ENCODE assay signal across 8 mouse cellular contexts in the genomic region with DNA sequence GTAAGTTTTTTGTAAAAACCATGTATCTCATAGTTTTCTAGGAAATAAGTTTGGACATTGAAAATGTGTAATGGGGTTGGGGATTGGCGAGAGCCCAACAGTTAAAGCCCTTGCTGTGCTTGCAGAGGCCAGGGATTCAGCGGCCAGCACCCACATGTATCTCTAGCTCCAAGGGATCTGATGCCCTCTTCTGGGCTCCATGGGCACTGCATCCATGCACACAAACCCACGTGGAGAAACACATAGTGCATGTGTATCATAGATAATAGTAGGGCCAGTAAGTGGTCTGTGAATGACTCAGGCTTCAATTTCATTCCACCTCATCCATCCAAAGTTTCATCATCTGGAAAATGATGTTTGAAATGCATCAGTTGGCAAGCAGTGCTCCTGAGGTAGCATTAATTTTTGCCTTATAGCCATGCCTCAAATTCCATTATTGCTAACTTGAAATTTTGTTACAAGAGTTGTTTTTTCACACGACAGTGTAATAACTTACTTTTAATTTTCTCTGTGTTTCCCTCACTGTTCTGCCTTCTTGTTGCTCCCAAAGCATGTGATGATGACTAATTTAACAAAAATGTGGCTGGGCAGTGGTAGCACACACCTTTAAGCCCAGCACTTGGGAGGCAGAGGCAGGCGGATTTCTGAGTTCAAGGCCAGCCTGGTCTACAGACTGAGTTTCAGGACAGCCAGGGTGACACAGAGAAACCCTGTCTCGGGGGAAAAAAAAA.
DNase-seq lines count a peak whose midpoint lies in the region; ATAC-seq and TF ChIP-seq lines count a peak whose summit lies in the region.
"Had no signal": no experiment of that assay in that cellular context is flagged by ENCODE, and none has a peak within 500 bp of the region (broad histone marks: within the 10 kb centered on the region; RNA-seq: fewer than 3 reads in every experiment).

No protein-coding gene starts in this region.

- no peak overlapping the region for H3K27ac ChIP-seq in MEL (ENCODE audit: control insufficient read depth, low read depth, low read length)

- no peaks in the 10 kb centered on the region for H3K79me2 ChIP-seq in MEL (ENCODE audit: control insufficient read depth, insufficient read depth, low read length, poor library complexity)

- no peak overlapping the region for H3K4me3 ChIP-seq in MEL (ENCODE audit: control insufficient read depth in 1 of 2, insufficient read depth in 1 of 2, low read depth in 2 of 2, low read length in 2 of 2)
- H3K4me3 ChIP-seq: erythroblast, embryonic 14.5 days had no signal

- H3K36me3 ChIP-seq in MEL (ENCODE audit: control insufficient read depth in 1 of 2, insufficient read depth in 2 of 2, low read length in 2 of 2): no peaks in the 10 kb centered on the region

- TF ChIP-seq POLR2A in MEL (IDR thresholded peaks at IDR 0.05; ENCODE audit: control insufficient read depth in 1 of 2, insufficient read depth in 1 of 2, low read depth in 1 of 2, low read length in 2 of 2, poor library complexity in 1 of 2): no peak

- TF ChIP-seq RAD21 in MEL (IDR thresholded peaks at IDR 0.05; ENCODE audit: low read depth, low read length): peak; percentile 63

- ATAC-seq in megakaryocyte progenitor cell, adult 5-6 weeks (replicated peaks; ENCODE audit: poor library complexity): peak; percentile 44; the same call in 1 of the 2 replicates

- H3K4me1 ChIP-seq in MEL (ENCODE audit: control insufficient read depth in 1 of 2, insufficient read depth in 2 of 2, low read length in 2 of 2): no peaks in the 10 kb centered on the region

- TF ChIP-seq EP300 in MEL (IDR thresholded peaks at IDR 0.05; ENCODE audit: low read depth in 1 of 2, low read length in 2 of 2): no peak

- H3K27me3 ChIP-seq in MEL (ENCODE audit: control insufficient read depth in 1 of 2, insufficient read depth in 2 of 2, low read length in 2 of 2): no peaks in the 10 kb centered on the region

- TF ChIP-seq CTCF in MEL (IDR thresholded peaks at IDR 0.05 in 2 of 3, conservative IDR thresholded peaks at IDR 0.05 in 1 of 3; ENCODE audit: control insufficient read depth in 1 of 3, insufficient read depth in 1 of 3, low read depth in 2 of 3, low read length in 3 of 3, poor library complexity in 1 of 3, severe bottlenecking in 1 of 3): peak; percentile 75 to 86 (median 76)

- no peak overlapping the region for H3K9ac ChIP-seq in MEL (ENCODE audit: control insufficient read depth, low read depth, low read length, poor library complexity, severe bottlenecking)

- H3K9me3 ChIP-seq in MEL (replicated peaks; ENCODE audit: insufficient read depth, low read length): no peaks in the 10 kb centered on the region

- DNase-seq in kidney, postnatal 10 days: peak; percentile 42
- DNase-seq in kidney, adult 11 months: no peak
- peak; percentile 87 for DNase-seq in MEL (ENCODE audit: low read depth, low spot score)
- peak; percentile 9 for DNase-seq in c-Kit-positive CD71-negative TER-119-negative erythroid progenitor cells, embryonic 14.5 days (ENCODE audit: low read depth)
- DNase-seq in layer of hippocampus, adult 18-20 months (ENCODE audit: low spot score in 2 of 2): no peak
- no peak for DNase-seq in layer of hippocampus, adult 9-10 months (ENCODE audit: low spot score)

TF ChIP-seq in MEL, 35 proteins besides CTCF, POLR2A, EP300 and RAD21:
- TF ChIP-seq ZNF384 (IDR thresholded peaks at IDR 0.05; ENCODE audit: low read depth, low read length): no peak
- no peak for TF ChIP-seq MAFK (IDR thresholded peaks at IDR 0.05; ENCODE audit: borderline replicate concordance, low read depth, low read length)
- TF ChIP-seq NRF1 (IDR thresholded peaks at IDR 0.05; ENCODE audit: insufficient read depth, low read depth, low read length, poor library complexity, severe bottlenecking): no peak
- TF ChIP-seq POLR2AphosphoS2 (IDR thresholded peaks at IDR 0.05; ENCODE audit: low read length): no peak
- TF ChIP-seq TBP (IDR thresholded peaks at IDR 0.05; ENCODE audit: low read depth, low read length): peak; percentile 71; the same call in 1 of the 2 replicates
- TF ChIP-seq SIN3A (IDR thresholded peaks at IDR 0.05; ENCODE audit: low read length): 0 out of 2 replicates have a peak, but pooled peaks have one; percentile 45
- TF ChIP-seq HCFC1 (IDR thresholded peaks at IDR 0.05; ENCODE audit: low read depth, low read length): no peak
- TF ChIP-seq ZKSCAN1 (IDR thresholded peaks at IDR 0.05; ENCODE audit: low read depth, low read length): no peak
- peak; percentile 98 for TF ChIP-seq MYC (IDR thresholded peaks at IDR 0.05; ENCODE audit: low read depth, low read length)
- TF ChIP-seq BHLHE40 (IDR thresholded peaks at IDR 0.05; ENCODE audit: borderline replicate concordance, low read depth, low read length): no peak
- peak; percentile 93 for TF ChIP-seq MAX (IDR thresholded peaks at IDR 0.05; ENCODE audit: low read length)
- TF ChIP-seq SMC3 (IDR thresholded peaks at IDR 0.05; ENCODE audit: low read depth, low read length): peak; percentile 80
- TF ChIP-seq USF2 (IDR thresholded peaks at IDR 0.05; ENCODE audit: borderline replicate concordance in 1 of 2, insufficient read depth in 1 of 2, low read depth in 1 of 2, low read length in 2 of 2): no peak
- TF ChIP-seq USF1 (IDR thresholded peaks at IDR 0.05; ENCODE audit: low read depth, low read length): peak; percentile 39; the same call in 1 of the 2 replicates
- TF ChIP-seq MXI1 (IDR thresholded peaks at IDR 0.05; ENCODE audit: low read depth, low read length): peak; percentile 78
- no peak for TF ChIP-seq GATA1 (IDR thresholded peaks at IDR 0.05; ENCODE audit: low read depth, low read length)
- TF ChIP-seq ZC3H11A (IDR thresholded peaks at IDR 0.05; ENCODE audit: low read depth, low read length): peak; percentile 67

Comparison
In these comparisons a context has a peak if more than half of its experiments do, and no peak if none do; other contexts are left out.
1. DNase-seq: peak in kidney, postnatal 10 days (single experiment), MEL (single experiment) and c-Kit-positive CD71-negative TER-119-negative erythroid progenitor cells, embryonic 14.5 days (single experiment); none in kidney, adult 11 months (single experiment), layer of hippocampus, adult 18-20 months (0 of 2) and layer of hippocampus, adult 9-10 months (single experiment).